In the genomic region with DNA sequence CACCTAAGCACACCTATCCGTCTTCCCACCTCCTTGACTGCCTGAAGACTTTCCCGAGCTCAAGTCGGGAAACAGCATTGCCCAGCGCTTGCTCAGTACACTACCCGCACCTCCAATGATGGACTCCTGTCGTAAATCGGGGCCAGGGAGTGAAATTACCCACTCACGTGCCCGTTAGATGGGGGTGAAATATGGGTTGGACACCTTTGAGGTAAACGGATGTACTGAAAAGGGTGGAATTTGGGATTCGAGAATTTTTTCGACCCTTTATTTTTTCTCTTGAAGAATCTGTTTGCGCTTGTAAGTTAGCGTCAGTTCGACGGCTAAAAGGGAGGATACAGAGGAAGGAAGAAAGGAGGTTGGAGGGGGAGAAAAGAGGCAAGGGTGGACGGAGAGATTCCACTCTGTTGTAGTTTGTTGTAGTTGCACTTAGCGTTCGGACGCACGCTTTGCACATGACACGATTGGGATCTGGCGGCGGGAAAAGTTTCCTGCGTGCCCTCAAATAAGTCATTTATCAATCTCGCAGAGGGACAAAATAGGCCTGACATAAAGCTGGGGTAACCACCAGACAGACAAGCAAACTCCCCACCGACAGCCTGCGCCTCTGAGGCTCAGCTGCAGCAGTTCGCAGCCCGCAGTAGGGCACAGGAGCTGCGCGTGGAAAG, we compare ENCODE assay signal across 8 mouse cellular contexts. TPM values are rescaled to one million over a fixed set of nuclear protein-coding genes. Genes with fewer than 3 reads are reported as not detected.
DNase-seq lines count a peak whose midpoint lies in the region; ATAC-seq lines count a peak whose summit lies in the region.

No protein-coding gene starts in this region.

- WGBS in heart, embryonic 10.5 days, result 2% methylated on average over 32 of the region's 32 CpGs
- WGBS in embryonic facial prominence, embryonic 10.5 days, result under 1% methylated on average over 32 of the region's 32 CpGs
- WGBS in midbrain, embryonic 15.5 days, result 3% methylated on average over 32 of the region's 32 CpGs

- H3K4me3 ChIP-seq in heart, embryonic 10.5 days, result peak overlapping the region; percentile 91
- H3K4me3 ChIP-seq in embryonic facial prominence, embryonic 10.5 days, result peak overlapping the region; percentile 42
- H3K4me3 ChIP-seq in midbrain, embryonic 15.5 days, result peak overlapping the region; percentile 22; the same call in 1 of the 2 replicates

- intact Hi-C loops in heart, postnatal 36 days (cut with DNase I), result loop anchor here (5.0 to 10.0 kb wide), 4 partner anchors 45 to 522 kb away; no protein-coding TSS in a partner anchor

- no peak for ATAC-seq in midbrain, embryonic 15.5 days (replicated peaks)

- no peak for DNase-seq in heart, embryonic 10.5 days (ENCODE audit: low spot score)
- no peak for DNase-seq in heart, postnatal 36 days
- peak; percentile 45 for DNase-seq in embryonic facial prominence, embryonic 10.5 days (ENCODE audit: low spot score)
- DNase-seq in induced T-regulatory cell, adult 2 months (ENCODE audit: low read depth), result peak; percentile 4
- DNase-seq in frontal cortex, postnatal 10 days (ENCODE audit: low spot score in 2 of 2), result no peak
- DNase-seq in lung, postnatal 10 days, result no peak
- DNase-seq in cerebellum, adult 9-10 months, result no peak

- H3K9me3 ChIP-seq in heart, embryonic 10.5 days, result no peaks in the 10 kb centered on the region
- no peaks in the 10 kb centered on the region for H3K9me3 ChIP-seq in embryonic facial prominence, embryonic 10.5 days
- no peaks in the 10 kb centered on the region for H3K9me3 ChIP-seq in midbrain, embryonic 15.5 days

- H3K4me1 ChIP-seq in heart, embryonic 10.5 days, result peaks cover 54% of the 10 kb centered on the region
- H3K4me1 ChIP-seq in embryonic facial prominence, embryonic 10.5 days, result peaks cover 68% of the 10 kb centered on the region
- peaks cover 58% of the 10 kb centered on the region for H3K4me1 ChIP-seq in midbrain, embryonic 15.5 days

- no peaks in the 10 kb centered on the region for H3K36me3 ChIP-seq in heart, embryonic 10.5 days
- H3K36me3 ChIP-seq in embryonic facial prominence, embryonic 10.5 days (replicated peaks), result no peaks in the 10 kb centered on the region
- H3K36me3 ChIP-seq in midbrain, embryonic 15.5 days (replicated peaks), result no peaks in the 10 kb centered on the region

- H3K27me3 ChIP-seq in heart, embryonic 10.5 days (ENCODE audit: insufficient read depth, poor library complexity, severe bottlenecking), result peaks cover 35% of the 10 kb centered on the region
- H3K27me3 ChIP-seq in embryonic facial prominence, embryonic 10.5 days (replicated peaks; ENCODE audit: low read depth, poor library complexity, severe bottlenecking), result peaks cover 92% of the 10 kb centered on the region
- H3K27me3 ChIP-seq in midbrain, embryonic 15.5 days (replicated peaks), result peaks cover 28% of the 10 kb centered on the region

- H3K27ac ChIP-seq in heart, embryonic 10.5 days, result peak overlapping the region; percentile 96
- H3K27ac ChIP-seq in embryonic facial prominence, embryonic 10.5 days (replicated peaks), result peak overlapping the region; percentile 66; the same call in 1 of the 2 replicates
- H3K27ac ChIP-seq in midbrain, embryonic 15.5 days, result no peak overlapping the region; the same call in 1 of the 2 replicates

- peak overlapping the region; percentile 95 for H3K4me2 ChIP-seq in midbrain, embryonic 15.5 days

- no peak overlapping the region for H3K9ac ChIP-seq in midbrain, embryonic 15.5 days

RNA-seq across cellular contexts. Expression of a gene that starts 1.9 kb away (rescaled TPM):
- 13.3 and 17.3 TPM in 2 replicates for polyA plus RNA-seq in heart, embryonic 10.5 days (2016; fragmentation: Nextera tagmentation; extraction: Ambion mirVana)
- total RNA-seq in heart, postnatal 36 days (2021), result 10 to 100 TPM; 38.8 to 57.1 TPM
- 3.0 and 3.9 TPM in 2 replicates for polyA plus RNA-seq in embryonic facial prominence, embryonic 10.5 days (2016; fragmentation: Nextera tagmentation; extraction: Ambion mirVana)
- 11.1 and 14.1 TPM in 2 replicates for polyA plus RNA-seq in midbrain, embryonic 15.5 days (2015; fragmentation: Nextera tagmentation; extraction: Ambion mirVana)

Comparison
In these comparisons a context has a peak if more than half of its experiments do, and no peak if none do; other contexts are left out.
1. DNase-seq: peak in embryonic facial prominence, embryonic 10.5 days (single experiment) and induced T-regulatory cell, adult 2 months (single experiment); none in heart, embryonic 10.5 days (single experiment), heart, postnatal 36 days (0 of 2), frontal cortex, postnatal 10 days (0 of 2), lung, postnatal 10 days (single experiment) and cerebellum, adult 9-10 months (single experiment).
2. H3K4me3 ChIP-seq: peak in every context shown above with its lines; median percentile 91 in heart, embryonic 10.5 days; 42 in embryonic facial prominence, embryonic 10.5 days; 22 in midbrain, embryonic 15.5 days.